Mouse (Mus musculus): ENCODE measurements around the gene 1700023F06Rik.

- TF ChIP-seq CTCF (IDR thresholded peaks at IDR 0.05; ENCODE audit: low read depth, low read length) (no peak), GATA1 (IDR thresholded peaks at IDR 0.05; ENCODE audit: borderline replicate concordance, low read length) (no peak), TAL1 (conservative IDR thresholded peaks at IDR 0.05; ENCODE audit: low read depth, low read length) (no peak), POLR2AphosphoS5 (IDR thresholded peaks at IDR 0.05; ENCODE audit: insufficient replicate concordance, low read depth, low read length) (no peak)
Observed at GRCm38 (mm10) chr11:103219259-103219658, 10.9 kb upstream of the 1700023F06Rik start.
